Mouse (Mus musculus) gastrocnemius, postnatal 36 days (tissue): ENCODE measurements around the gene Ctse. TPM values are rescaled to one million over a fixed set of nuclear protein-coding genes. Genes with fewer than 3 reads are reported as not detected.

Experiments
- DNase-seq, 2 experiments: peaks; one replicate each; pipeline ENCODE4 v3.0.0; 2022
- intact Hi-C: fragments of 180-260 bp; cut with DNase I; formaldehyde crosslinking; loops from one replicate; pipeline ENCODE4 v1.15.1; 2025
- total RNA-seq, 2 experiments: library from RNA; stranded (reverse); gene quantifications; 2 replicates each; pipeline ENCODE4 v1.2.3; 2021

Gene Ctse
- total RNA-seq, 2 experiments from 2014 or later, result 0.28 TPM; not detected in 1

- DNase-seq, result no peak
Measured at GRCm38 (mm10) chr1:131642251-131642650, 4.1 kb downstream of the Ctse start.

DNA sequence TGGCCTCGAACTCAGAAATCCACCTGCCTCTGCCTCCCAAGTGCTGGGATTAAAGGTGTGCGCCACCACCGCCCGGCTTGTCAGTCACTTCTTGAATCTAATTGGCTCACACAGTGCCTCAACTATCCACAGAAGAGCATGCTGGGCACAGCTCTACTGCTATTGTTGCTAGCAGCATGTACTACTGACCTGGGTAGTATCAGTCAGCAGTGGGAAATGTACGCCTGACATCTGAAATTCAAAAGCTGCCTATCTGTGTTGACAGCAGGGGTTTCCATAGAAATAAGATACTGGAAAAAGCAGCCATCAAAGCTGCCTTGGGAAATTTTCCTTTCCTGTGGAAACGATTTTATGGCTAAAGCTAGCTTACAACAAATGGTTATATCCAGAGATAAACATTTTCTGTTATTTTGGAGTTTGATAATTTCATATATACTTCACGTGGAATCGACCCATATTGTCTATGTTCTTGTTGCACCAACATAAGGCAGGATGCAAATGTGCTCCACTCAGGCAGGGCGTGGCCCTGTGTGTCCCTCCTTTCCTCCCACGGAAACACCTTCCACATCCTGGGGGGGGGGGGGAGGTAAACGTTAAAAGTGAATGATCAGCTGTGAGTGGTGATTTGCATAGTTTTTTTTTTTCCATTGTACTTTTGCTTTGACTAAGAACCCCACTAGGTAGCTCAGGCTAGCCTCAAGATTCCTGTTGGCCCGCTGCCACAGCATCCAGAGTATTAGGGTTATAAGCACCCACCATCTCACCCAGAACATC is 14.8 kb downstream of the Ctse start:
- DNase-seq, result no peak
- intact Hi-C loops, result no loop called here

More at GRCm38 (mm10) chr1:131642251-131642650, 4.1 kb downstream of the Ctse start:
- intact Hi-C loops, result no loop called here

DNA sequence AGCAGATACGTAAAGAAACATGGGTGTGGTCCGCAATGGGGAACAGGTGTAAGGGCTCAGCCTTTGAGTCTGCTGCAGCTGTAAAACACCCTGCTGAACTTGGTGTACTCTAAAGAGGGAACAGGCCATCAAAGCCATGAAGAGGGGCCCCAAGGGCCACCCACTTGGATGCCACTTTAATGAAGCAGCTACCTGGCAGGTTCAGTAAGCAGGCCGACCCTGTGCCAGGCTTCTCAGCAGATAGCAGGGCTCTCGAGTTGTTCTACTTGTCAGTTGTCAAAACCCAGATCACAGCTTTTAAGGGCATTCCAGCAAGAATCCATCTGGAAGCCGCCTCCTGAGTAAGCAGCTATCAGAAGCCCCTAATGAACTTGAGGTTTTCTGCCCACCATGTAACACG is 17.5 kb downstream of the Ctse start:
- intact Hi-C loops, result loop anchor here (5.0 kb wide), 1 partner anchor 43 kb away; no protein-coding TSS in a partner anchor
- no peak for DNase-seq

DNA sequence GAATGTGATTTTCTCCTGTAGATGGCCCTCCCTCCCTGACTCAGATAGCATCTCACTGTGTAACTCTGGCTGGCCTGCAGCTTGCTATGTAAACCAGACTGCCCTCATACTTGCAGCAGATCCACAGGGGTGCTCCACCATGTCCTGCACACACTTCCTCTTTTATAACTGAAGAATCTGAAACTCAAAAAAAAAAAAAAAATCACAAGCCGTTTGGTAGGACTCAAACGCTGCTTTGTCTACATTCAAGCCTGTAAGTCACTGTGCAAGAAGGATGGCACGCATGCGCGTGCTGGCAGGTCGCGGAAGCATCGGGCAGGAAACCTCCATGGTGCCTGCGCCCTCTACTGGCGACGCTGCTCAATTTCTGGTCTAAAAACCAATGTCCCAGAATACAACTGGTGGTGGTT is 19.8 kb downstream of the Ctse start:
- intact Hi-C loops, result loop anchor here (5.0 kb wide), 1 partner anchor 46 kb away; no protein-coding TSS in a partner anchor
- DNase-seq, result peak; percentile 79 to 84

- DNase-seq, result no peak
- intact Hi-C loops, result loop anchor here (5.0 kb wide), 1 partner anchor 47 kb away; no protein-coding TSS in a partner anchor
Measured at GRCm38 (mm10) chr1:131659512-131660085, 21.5 kb downstream of the Ctse start.

- intact Hi-C loops, result no loop called here
- no peak for DNase-seq
Measured at GRCm38 (mm10) chr1:131660266-131660665, 22.2 kb downstream of the Ctse start.

DNA sequence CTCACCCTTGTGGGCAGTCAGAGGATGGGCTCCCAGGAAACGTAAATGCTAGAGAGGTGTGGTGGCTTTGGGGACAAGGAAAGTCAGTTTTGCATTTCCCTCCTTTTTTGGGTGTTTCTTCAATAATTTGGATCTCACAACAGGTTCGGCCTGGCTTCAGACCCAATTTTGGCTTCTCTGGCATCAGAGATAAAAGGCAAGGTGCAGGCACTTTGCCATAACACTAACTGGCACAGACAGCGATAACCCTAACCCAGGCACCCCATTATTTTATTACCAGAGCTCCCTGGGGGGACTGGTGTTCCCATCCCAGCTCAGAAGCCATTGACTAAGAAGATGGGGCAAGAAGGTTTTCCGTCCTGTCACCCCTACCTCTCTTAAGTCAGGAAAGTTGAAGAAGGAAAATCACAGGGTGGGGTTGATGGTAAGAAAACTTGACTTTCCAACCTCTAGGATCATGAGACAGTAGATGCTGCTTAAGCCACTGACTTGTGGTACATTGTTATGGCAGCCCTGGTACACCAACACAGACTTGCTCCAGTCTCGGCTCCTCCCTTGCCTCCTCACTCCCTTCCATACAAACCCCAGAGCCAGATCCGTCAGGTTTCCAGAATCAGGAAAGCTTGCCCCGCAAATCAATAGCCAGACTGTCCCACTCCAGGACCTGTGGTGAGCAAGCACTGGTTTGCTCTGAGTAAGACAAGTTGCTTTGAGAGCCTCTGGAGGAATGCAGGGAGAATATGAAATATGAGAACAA is 22.8 kb downstream of the Ctse start:
- intact Hi-C loops, result no loop called here
- DNase-seq, result no peak

- no peak for DNase-seq
- intact Hi-C loops, result no loop called here
Measured at GRCm38 (mm10) chr1:131661749-131662148, 23.6 kb downstream of the Ctse start.

- intact Hi-C loops, result no loop called here
- no peak for DNase-seq
Measured at GRCm38 (mm10) chr1:131663286-131663995, 25.3 kb downstream of the Ctse start.

DNA sequence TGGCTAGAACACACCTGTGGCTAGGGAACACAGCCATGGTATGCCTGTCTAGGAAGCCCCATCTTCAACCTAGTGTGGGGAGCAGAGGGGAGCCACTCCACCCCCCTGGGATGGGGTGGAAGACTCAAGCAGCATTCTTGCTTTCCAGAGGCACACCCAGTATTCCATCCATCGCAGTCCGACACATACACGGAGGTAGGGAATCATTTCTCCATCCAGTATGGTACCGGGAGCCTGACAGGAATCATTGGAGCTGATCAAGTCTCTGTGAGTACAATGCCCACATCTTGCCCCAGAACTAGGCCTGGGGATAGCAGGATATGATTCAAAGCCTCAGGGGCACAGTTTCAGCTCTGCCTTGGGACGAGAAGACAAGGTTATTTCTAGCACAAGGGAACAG is 26.0 kb downstream of the Ctse start:
- intact Hi-C loops, result no loop called here
- DNase-seq, result no peak

DNA sequence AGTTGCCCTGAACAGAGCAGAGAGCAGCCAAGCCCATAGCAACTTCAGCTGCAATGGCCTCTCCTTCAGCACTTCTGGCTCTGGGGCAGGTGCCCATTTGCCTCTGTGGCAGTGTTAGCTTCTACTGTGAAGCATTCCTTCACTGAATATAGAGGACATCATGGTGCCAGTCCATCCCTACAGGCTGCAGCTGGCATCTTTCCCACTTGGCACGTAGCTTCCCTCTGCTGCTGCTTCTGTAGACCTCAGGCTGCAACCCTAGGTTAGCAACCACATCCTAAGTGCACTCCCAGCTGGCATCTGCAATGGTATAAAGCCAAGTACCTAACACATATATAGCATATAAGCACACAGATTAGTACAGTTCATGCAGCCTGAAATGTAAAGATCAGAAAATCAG is 27.8 kb downstream of the Ctse start:
- intact Hi-C loops, result no loop called here
- DNase-seq, result no peak

GRCm38 (mm10) chr1:131671113-131671512 is 33.0 kb downstream of the Ctse start:
- intact Hi-C loops, result no loop called here
- no peak for DNase-seq

GRCm38 (mm10) chr1:131672361-131672760 is 34.3 kb downstream of the Ctse start:
- intact Hi-C loops, result no loop called here
- no peak for DNase-seq

DNA sequence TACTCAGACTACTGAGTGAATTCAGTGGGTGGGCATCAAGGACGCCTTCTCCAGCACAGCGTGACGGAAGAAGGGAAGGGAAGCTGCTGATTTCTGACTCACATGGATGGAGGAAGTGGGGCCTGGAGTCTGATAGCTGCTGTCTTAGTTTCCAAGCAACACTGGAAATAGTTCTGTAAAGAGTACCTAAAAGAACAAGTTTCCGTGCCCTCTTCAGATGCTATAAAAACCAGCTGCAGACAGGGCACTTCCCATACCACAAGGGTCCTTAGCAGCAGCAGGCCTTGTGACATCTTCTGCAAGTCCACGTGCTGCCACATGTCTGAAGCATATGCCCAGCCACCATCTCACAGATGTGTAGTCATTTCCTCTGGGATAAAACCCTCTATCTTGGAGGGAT is 41.5 kb downstream of the Ctse start:
- intact Hi-C loops, result no loop called here
- no peak for DNase-seq

DNA sequence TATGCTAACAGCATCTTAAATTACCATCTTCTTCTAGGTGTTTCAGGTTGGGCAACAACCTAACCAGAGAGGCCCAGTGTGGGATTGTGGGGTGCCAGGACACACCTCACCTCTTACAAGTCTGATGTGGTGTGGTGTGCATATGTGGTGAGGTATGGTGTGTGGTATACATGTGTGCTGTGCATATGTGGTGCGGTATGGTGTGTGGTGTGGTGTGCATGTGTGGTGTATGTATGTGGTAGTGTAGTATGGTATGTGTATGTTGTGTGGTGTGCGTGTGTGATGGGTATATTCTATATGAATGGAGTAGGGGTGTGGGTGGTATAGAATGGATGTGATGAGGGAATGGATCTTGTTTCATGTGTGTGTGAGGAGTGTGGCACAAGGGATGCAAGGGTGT is 49.6 kb downstream of the Ctse start:
- no peak for DNase-seq
- intact Hi-C loops, result no loop called here

DNA sequence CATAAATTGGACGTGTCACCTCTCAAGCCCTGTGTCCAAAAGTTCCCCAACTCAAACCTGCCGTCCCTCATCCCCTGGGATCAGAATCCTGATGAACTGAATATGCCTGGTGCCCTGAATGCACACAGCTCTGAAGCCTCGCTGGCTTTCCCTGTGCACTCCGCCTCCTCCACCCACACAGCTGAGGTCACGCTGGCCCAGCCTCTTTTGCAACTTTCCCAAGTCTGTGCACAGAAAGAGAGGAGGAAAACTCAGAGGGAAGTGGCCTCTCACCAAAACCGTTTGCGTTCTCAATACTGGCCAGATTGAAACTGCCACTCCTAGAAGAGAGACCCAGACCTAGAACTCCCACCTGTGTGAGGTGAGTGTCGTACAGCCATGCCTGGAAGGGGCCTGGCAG is 50.4 kb downstream of the Ctse start, which contains the start of gene Rab7b:
TSS of gene Rab7b (plus strand) at position 221 of the 400 bp plus-strand sequence.
- intact Hi-C loops, result no loop called here
- DNase-seq, result peak; percentile 64 to 67

DNA sequence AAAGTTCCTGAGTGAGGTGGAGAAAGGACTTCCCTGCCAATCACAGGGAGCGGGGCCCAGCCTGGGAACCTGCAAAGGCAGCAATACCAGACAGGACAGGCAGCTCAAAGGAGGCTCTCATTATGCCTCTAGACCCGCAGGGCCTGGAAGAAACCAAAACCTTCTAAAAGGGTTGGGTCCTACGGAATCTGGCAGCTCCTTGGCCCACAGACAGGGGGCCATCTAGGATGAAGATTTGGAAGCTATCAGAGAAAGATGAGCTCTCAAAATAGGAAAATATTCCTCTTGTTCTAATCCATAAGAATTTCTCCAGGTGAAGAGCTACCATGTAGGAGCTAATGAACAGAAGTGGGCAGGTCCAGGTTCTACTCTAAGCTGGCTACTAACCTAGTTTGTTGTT is 50.9 kb downstream of the Ctse start:
- DNase-seq, result no peak
- intact Hi-C loops, result no loop called here

DNA sequence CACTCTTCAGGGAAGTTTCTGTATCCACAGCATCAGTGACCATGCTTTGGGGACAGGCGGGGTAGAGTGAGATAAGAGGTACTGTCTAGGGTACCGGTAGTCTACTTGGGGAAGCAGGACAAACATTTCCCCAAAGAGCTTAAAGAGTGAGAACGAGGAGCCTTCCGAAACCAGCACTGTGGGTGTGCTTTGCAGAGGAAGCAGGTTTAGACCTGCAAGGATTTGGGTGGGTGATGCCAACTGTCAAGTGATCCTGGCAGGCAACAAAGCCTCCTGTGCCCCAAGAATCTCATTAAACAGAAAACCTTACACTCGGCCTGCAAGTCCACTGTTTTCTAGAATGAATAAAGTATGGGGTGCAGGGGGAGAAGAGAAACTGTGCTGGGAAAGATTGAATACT is 51.8 kb downstream of the Ctse start:
- no peak for DNase-seq
- intact Hi-C loops, result no loop called here

GRCm38 (mm10) chr1:131690435-131690834 is 52.3 kb downstream of the Ctse start:
- intact Hi-C loops, result no loop called here

GRCm38 (mm10) chr1:131691356-131691755 is 53.2 kb downstream of the Ctse start:
- no peak for DNase-seq
- intact Hi-C loops, result no loop called here

More at GRCm38 (mm10) chr1:131690435-131690834, 52.3 kb downstream of the Ctse start:
- DNase-seq, result peak; percentile 64 to 81

- intact Hi-C loops, result no loop called here
- DNase-seq, result no peak
Measured at GRCm38 (mm10) chr1:131695308-131695707, 57.2 kb downstream of the Ctse start.
